Mouse (Mus musculus) central nervous system, embryonic 18 days (tissue): ENCODE data around the gene Edn2. TPM values are rescaled to one million over a fixed set of nuclear protein-coding genes. Genes with fewer than 3 reads are reported as not detected.

Experiments
- polyA plus RNA-seq: library from polyadenylated mRNA; depleted of rRNA; stranded (reverse); fragments of >200 nt; gene quantifications from 2 replicates; pipeline ENCODE4 v1.2.3, GENCODE M21; 2012; rRNA removed

Gene Edn2
- polyA plus RNA-seq: 0.09 and 0.63 TPM in 2 replicates

DNA sequence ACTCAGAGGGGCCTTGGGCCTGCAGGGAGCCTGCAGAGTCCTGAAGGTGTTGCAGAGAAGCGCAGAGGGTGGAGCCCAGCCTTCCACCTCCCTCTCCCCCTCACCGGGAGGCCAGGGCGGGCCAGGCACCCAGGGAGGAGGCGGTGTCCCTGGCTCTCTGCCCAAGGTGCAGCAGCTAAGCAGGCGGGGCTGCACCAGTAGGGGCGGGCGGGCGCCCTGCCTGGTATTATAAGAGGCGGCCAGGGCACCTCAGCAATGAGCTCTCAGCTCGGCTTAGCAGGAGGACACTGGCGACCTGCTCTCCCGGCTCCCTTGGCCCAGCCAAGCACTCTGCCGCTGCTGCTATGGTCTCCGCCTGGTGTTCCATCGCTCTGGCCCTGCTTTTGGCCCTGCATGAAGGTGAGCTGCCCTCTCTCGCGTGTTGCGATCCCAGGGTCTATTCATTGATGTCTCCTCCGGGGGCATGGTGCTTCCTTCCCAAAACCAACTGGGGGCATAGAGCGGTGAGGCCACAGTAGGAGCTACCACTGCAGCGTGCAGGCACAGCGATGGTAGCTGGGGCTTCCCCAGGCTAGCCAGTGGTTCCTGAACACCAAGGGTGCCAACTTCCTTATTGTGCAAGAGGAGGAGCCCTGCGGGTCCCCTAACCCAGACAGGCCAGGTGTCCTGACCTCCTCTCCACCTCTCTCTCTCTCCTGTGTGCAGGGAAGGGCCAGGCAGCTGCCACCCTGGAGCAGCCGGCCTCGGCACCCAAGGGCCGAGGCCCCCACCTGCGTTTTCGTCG lies at the start of gene Edn2:
Gene Edn2, plus strand, starts transcription at position 41 of the 784 bp plus-strand sequence.

Other genes with a start within 250 kb of the Edn2 start
- not detected in 2 replicates for gene AL607142.1, start 96.2 kb upstream of the Edn2 start, polyA plus RNA-seq
- 21.7 and 29.1 TPM in 2 replicates for gene Foxo6, start 126.1 kb downstream of the Edn2 start, polyA plus RNA-seq
- 110 and 114 TPM in 2 replicates for gene Scmh1, start 244.1 kb downstream of the Edn2 start, polyA plus RNA-seq